Mouse (Mus musculus): ENCODE results near the gene Rbm24. TPM values are rescaled to one million over a fixed set of nuclear protein-coding genes. Genes with fewer than 3 reads are reported as not detected.

Rbm24 gene
- polyA plus RNA-seq, 1 experiment = 0.27 TPM

DNA sequence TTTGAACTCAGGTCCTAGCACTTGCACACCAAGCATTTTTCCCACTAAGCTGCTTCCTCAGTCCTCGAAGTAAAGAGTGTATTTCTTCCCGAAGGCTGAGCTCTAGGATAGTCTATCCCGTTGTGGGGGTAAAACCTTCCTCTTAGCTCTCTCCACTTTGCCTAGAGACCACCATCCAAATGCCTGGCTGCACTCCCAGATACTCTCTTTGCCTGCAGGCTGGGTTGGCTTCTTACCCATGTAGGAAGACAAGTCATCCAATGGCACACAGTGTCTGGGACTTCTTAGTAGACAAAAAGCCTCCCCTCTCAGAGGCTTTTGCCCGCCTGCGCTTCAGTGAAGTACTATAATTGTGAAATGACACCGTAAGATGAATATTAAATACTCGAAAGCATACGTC, 2.2 kb upstream of the Rbm24 start:
- Histone ChIP-seq H3ac (ENCODE audit: control insufficient read depth, insufficient read length, low read depth) (no peak overlapping the region), H3K36me3 (ENCODE audit: control insufficient read depth, insufficient read depth) (no peaks in the 10 kb centered on the region), H3K4me3 (ENCODE audit: insufficient read depth, poor library complexity, severe bottlenecking) (no peak overlapping the region)

GRCm38 (mm10) chr13:46417594-46417993, 640 bp upstream of the Rbm24 start:
- H3K36me3 ChIP-seq (ENCODE audit: control insufficient read depth, insufficient read depth) = no peaks in the 10 kb centered on the region
- TF ChIP-seq MYOD1 (IDR thresholded peaks at IDR 0.05; ENCODE audit: control insufficient read depth, insufficient read length, low read depth) = no peak
- no peak for TF ChIP-seq FOSL1 (IDR thresholded peaks at IDR 0.05; ENCODE audit: insufficient read depth, low read length, poor library complexity, severe bottlenecking)
- TF ChIP-seq MYOG (IDR thresholded peaks at IDR 0.05; ENCODE audit: control insufficient read depth, extremely low read depth, insufficient read length) = no peak
- TF ChIP-seq CEBPB (IDR thresholded peaks at IDR 0.05; ENCODE audit: low read depth) = no peak
- TF ChIP-seq CTCF (IDR thresholded peaks at IDR 0.05; ENCODE audit: control insufficient read depth, insufficient read depth, insufficient read length) = no peak
- no peak for TF ChIP-seq MAX (IDR thresholded peaks at IDR 0.05)
- no peak for TF ChIP-seq USF1 (IDR thresholded peaks at IDR 0.05; ENCODE audit: low read depth)
- H3K79me2 ChIP-seq (ENCODE audit: control insufficient read depth, insufficient read depth) = no peaks in the 10 kb centered on the region
- no peaks in the 10 kb centered on the region for H3K79me3 ChIP-seq (ENCODE audit: low read depth)
- H3K27me3 ChIP-seq (ENCODE audit: control insufficient read depth, insufficient read depth, insufficient read length) = peaks cover 13% of the 10 kb centered on the region
- no peak overlapping the region for H3ac ChIP-seq (ENCODE audit: control insufficient read depth, insufficient read length, low read depth)
- no peak overlapping the region for H3K4me3 ChIP-seq (ENCODE audit: insufficient read depth, poor library complexity, severe bottlenecking)

More for the DNA sequence above, 2.2 kb upstream of the Rbm24 start:
- Histone ChIP-seq H3K79me3 (ENCODE audit: low read depth) (no peaks in the 10 kb centered on the region), H3K79me2 (ENCODE audit: control insufficient read depth, insufficient read depth) (no peaks in the 10 kb centered on the region), H3K27me3 (ENCODE audit: control insufficient read depth, insufficient read depth, insufficient read length) (peaks cover 13% of the 10 kb centered on the region)
- TF ChIP-seq MYOG (IDR thresholded peaks at IDR 0.05; ENCODE audit: control insufficient read depth, extremely low read depth, insufficient read length) (no peak), MAX (IDR thresholded peaks at IDR 0.05) (no peak), USF1 (IDR thresholded peaks at IDR 0.05; ENCODE audit: low read depth) (no peak), CTCF (IDR thresholded peaks at IDR 0.05; ENCODE audit: control insufficient read depth, insufficient read depth, insufficient read length) (no peak), FOSL1 (IDR thresholded peaks at IDR 0.05; ENCODE audit: insufficient read depth, low read length, poor library complexity, severe bottlenecking) (no peak), MYOD1 (IDR thresholded peaks at IDR 0.05; ENCODE audit: control insufficient read depth, insufficient read length, low read depth) (no peak), CEBPB (IDR thresholded peaks at IDR 0.05; ENCODE audit: low read depth) (no peak)

DNA sequence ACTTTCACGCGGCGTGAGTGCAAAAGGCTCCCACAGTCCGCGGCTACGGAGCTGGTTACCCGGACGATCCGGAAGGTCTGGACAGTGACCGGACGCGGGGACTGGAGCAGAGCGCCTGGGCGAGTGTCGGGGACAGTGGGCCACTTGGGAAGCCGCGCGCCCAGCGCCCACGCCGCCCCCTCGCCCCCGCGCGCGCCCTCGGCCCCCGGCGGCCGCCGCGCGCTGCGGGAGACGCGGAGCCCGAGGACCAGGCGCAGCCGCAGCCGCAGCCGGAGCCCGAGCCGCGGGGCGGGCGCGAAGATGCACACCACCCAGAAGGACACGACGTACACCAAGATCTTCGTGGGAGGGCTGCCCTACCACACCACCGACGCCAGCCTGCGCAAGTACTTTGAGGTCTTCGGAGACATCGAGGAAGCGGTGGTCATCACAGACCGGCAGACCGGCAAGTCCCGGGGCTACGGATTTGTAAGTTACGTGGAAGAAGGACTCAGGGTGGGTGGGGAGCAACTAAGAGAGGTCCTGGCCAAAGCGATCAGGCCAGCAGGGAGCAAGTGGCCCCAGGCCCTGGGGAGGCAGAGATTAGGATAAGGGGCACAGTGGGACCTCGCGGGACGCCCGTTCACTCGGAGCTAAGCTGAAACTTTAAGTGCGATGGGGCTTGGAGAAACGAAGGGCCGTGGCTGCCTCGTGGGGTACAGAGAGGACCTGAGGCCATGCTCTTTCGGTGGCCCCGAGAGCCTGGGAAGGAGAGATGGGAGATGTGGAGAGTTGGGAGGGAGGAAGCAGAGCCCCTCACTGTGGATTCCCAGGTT, 704 bp downstream of the Rbm24 start:
- TF ChIP-seq CTCF (IDR thresholded peaks at IDR 0.05; ENCODE audit: control insufficient read depth, insufficient read depth, insufficient read length) = no peak
- TF ChIP-seq MYOG (IDR thresholded peaks at IDR 0.05; ENCODE audit: control insufficient read depth, extremely low read depth, insufficient read length) = no peak
- no peak for TF ChIP-seq MYOD1 (IDR thresholded peaks at IDR 0.05; ENCODE audit: control insufficient read depth, insufficient read length, low read depth)
- TF ChIP-seq USF1 (IDR thresholded peaks at IDR 0.05; ENCODE audit: low read depth) = no peak
- TF ChIP-seq FOSL1 (IDR thresholded peaks at IDR 0.05; ENCODE audit: insufficient read depth, low read length, poor library complexity, severe bottlenecking) = no peak
- no peak for TF ChIP-seq MAX (IDR thresholded peaks at IDR 0.05)
- TF ChIP-seq CEBPB (IDR thresholded peaks at IDR 0.05; ENCODE audit: low read depth) = no peak
- H3K27me3 ChIP-seq (ENCODE audit: control insufficient read depth, insufficient read depth, insufficient read length) = peaks cover 13% of the 10 kb centered on the region
- H3K4me3 ChIP-seq (ENCODE audit: insufficient read depth, poor library complexity, severe bottlenecking) = no peak overlapping the region
- H3K36me3 ChIP-seq (ENCODE audit: control insufficient read depth, insufficient read depth) = no peaks in the 10 kb centered on the region
- no peak overlapping the region for H3ac ChIP-seq (ENCODE audit: control insufficient read depth, insufficient read length, low read depth)
- H3K79me3 ChIP-seq (ENCODE audit: low read depth) = no peaks in the 10 kb centered on the region
- H3K79me2 ChIP-seq (ENCODE audit: control insufficient read depth, insufficient read depth) = no peaks in the 10 kb centered on the region

GRCm38 (mm10) chr13:46419648-46420047, 1.4 kb downstream of the Rbm24 start:
- no peak for TF ChIP-seq CTCF (IDR thresholded peaks at IDR 0.05; ENCODE audit: control insufficient read depth, insufficient read depth, insufficient read length)
- TF ChIP-seq MYOD1 (IDR thresholded peaks at IDR 0.05; ENCODE audit: control insufficient read depth, insufficient read length, low read depth) = no peak
- TF ChIP-seq MAX (IDR thresholded peaks at IDR 0.05) = no peak
- H3K36me3 ChIP-seq (ENCODE audit: control insufficient read depth, insufficient read depth) = no peaks in the 10 kb centered on the region
- H3K79me3 ChIP-seq (ENCODE audit: low read depth) = no peaks in the 10 kb centered on the region
- H3ac ChIP-seq (ENCODE audit: control insufficient read depth, insufficient read length, low read depth) = no peak overlapping the region
- no peak overlapping the region for H3K4me3 ChIP-seq (ENCODE audit: insufficient read depth, poor library complexity, severe bottlenecking)
- H3K79me2 ChIP-seq (ENCODE audit: control insufficient read depth, insufficient read depth) = no peaks in the 10 kb centered on the region
- H3K27me3 ChIP-seq (ENCODE audit: control insufficient read depth, insufficient read depth, insufficient read length) = peaks cover 13% of the 10 kb centered on the region

DNA sequence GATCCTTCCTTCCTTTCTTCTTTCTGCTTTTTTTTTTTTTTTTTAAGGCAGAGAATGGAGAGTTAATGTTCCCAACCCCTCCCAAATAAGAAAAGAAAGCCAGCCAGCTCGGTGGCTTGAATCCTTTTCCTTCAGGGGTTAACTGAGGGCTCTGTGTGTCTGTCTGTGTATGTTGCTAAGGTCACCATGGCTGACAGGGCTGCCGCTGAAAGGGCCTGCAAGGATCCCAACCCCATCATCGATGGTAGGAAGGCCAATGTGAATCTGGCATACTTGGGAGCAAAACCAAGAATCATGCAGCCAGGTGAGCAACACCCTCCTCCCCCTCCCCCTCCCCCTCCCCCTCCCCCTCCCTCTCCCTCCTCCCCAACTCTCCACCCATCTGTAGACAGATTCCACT, 1.9 kb downstream of the Rbm24 start:
- H3K27me3 ChIP-seq (ENCODE audit: control insufficient read depth, insufficient read depth, insufficient read length) = peaks cover 13% of the 10 kb centered on the region
- H3K79me3 ChIP-seq (ENCODE audit: low read depth) = no peaks in the 10 kb centered on the region
- H3K79me2 ChIP-seq (ENCODE audit: control insufficient read depth, insufficient read depth) = no peaks in the 10 kb centered on the region
- no peak overlapping the region for H3ac ChIP-seq (ENCODE audit: control insufficient read depth, insufficient read length, low read depth)
- no peaks in the 10 kb centered on the region for H3K36me3 ChIP-seq (ENCODE audit: control insufficient read depth, insufficient read depth)
- no peak for TF ChIP-seq CTCF (IDR thresholded peaks at IDR 0.05; ENCODE audit: control insufficient read depth, insufficient read depth, insufficient read length)
- H3K4me3 ChIP-seq (ENCODE audit: insufficient read depth, poor library complexity, severe bottlenecking) = no peak overlapping the region

DNA sequence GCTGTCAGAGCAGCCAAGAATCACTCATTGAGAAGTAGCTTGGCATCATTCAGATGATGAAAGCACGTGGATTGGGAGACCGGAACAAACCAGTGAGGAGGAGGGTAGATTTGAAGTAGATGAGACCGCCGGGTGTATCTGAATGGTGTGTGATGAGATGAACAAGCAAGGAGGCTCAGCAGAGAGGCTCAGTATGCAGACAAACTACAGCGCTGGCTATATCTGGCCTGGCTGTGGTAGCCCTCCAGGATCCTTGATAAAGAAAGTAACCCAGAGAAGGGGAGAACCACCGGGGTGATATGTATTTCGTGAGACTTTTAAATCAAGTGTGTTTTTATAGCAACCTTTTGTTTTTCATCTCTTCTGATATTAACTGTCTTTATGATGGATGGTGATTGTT, 5.6 kb downstream of the Rbm24 start:
- no peaks in the 10 kb centered on the region for H3K79me3 ChIP-seq (ENCODE audit: low read depth)
- no peak for TF ChIP-seq CTCF (IDR thresholded peaks at IDR 0.05; ENCODE audit: control insufficient read depth, insufficient read depth, insufficient read length)
- no peak for TF ChIP-seq MYOD1 (IDR thresholded peaks at IDR 0.05; ENCODE audit: control insufficient read depth, insufficient read length, low read depth)
- H3K4me3 ChIP-seq (ENCODE audit: insufficient read depth, poor library complexity, severe bottlenecking) = no peak overlapping the region
- H3K36me3 ChIP-seq (ENCODE audit: control insufficient read depth, insufficient read depth) = no peaks in the 10 kb centered on the region
- H3K27me3 ChIP-seq (ENCODE audit: control insufficient read depth, insufficient read depth, insufficient read length) = peaks cover 5% of the 10 kb centered on the region
- no peak overlapping the region for H3ac ChIP-seq (ENCODE audit: control insufficient read depth, insufficient read length, low read depth)
- H3K79me2 ChIP-seq (ENCODE audit: control insufficient read depth, insufficient read depth) = no peaks in the 10 kb centered on the region
